Mouse (Mus musculus): Measurements from ENCODE around the gene Mal. TPM values are rescaled to one million over a fixed set of nuclear protein-coding genes. Genes with fewer than 3 reads are reported as not detected.

Mal gene
- polyA plus RNA-seq, 1 experiment from 2014 or later = 0.41 TPM

GRCm38 (mm10) chr2:127654786-127655185, 1.7 kb downstream of the Mal start:
- no peak overlapping the region for H3K4me2 ChIP-seq (ENCODE audit: low read depth, low read length)
- peaks cover 41% of the 10 kb centered on the region for H3K27me3 ChIP-seq (ENCODE audit: control insufficient read depth, insufficient read depth, low read length)
- no peaks in the 10 kb centered on the region for H3K36me3 ChIP-seq (replicated peaks; ENCODE audit: control insufficient read depth, insufficient read depth, low read depth, low read length)
- H3K4me3 ChIP-seq (ENCODE audit: low read depth, low read length) = no peak overlapping the region
- H3K9ac ChIP-seq (replicated peaks; ENCODE audit: low read length) = no peak overlapping the region
- H3K4me1 ChIP-seq (ENCODE audit: control insufficient read depth, insufficient read depth, low read length) = peaks cover 7% of the 10 kb centered on the region
- ATAC-seq (replicated peaks; ENCODE audit: insufficient number of reproducible peaks, low FRiP score, low TSS enrichment, low read depth) = no peak
- 68% methylated on average over 3 of the region's 3 CpGs for WGBS
- no peaks in the 10 kb centered on the region for H3K9me3 ChIP-seq (replicated peaks; ENCODE audit: control insufficient read depth, low read length)
- no peak for DNase-seq (ENCODE audit: low spot score)
- no peak overlapping the region for H3K27ac ChIP-seq (replicated peaks; ENCODE audit: low read depth, low read length)

DNA sequence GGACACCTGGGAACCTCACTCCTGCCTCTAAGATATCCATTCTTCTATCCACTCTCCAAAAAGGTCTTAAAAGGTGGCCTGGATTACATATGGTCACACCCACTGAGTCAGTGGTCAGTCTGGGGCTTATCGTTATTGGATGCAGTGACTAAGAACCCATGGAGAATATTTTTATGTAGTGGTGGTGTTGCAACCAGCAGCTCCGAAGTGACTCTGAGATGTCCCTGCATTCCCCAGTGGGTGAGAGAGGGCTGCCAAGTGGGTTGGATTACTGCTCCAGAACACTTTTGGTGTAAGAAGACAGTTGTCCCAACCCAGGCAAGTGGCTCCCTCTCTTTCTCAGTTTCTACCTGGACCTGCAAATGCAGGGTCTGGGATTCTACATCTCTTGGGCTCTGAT, 3.7 kb downstream of the Mal start:
- peaks cover 41% of the 10 kb centered on the region for H3K27me3 ChIP-seq (ENCODE audit: control insufficient read depth, insufficient read depth, low read length)
- no peak overlapping the region for H3K4me2 ChIP-seq (ENCODE audit: low read depth, low read length)

GRCm38 (mm10) chr2:127652335-127652734, 4.2 kb downstream of the Mal start:
- no peak overlapping the region for H3K4me3 ChIP-seq (ENCODE audit: low read depth, low read length)
- no peak overlapping the region for H3K4me2 ChIP-seq (ENCODE audit: low read depth, low read length)
- ATAC-seq (replicated peaks; ENCODE audit: insufficient number of reproducible peaks, low FRiP score, low TSS enrichment, low read depth) (no peak), DNase-seq (ENCODE audit: low spot score) (no peak)
- H3K27me3 ChIP-seq (ENCODE audit: control insufficient read depth, insufficient read depth, low read length) = peaks cover 37% of the 10 kb centered on the region
- H3K9ac ChIP-seq (replicated peaks; ENCODE audit: low read length) = no peak overlapping the region
- H3K9me3 ChIP-seq (replicated peaks; ENCODE audit: control insufficient read depth, low read length) = no peaks in the 10 kb centered on the region
- no peaks in the 10 kb centered on the region for H3K36me3 ChIP-seq (replicated peaks; ENCODE audit: control insufficient read depth, insufficient read depth, low read depth, low read length)
- no peak overlapping the region for H3K27ac ChIP-seq (replicated peaks; ENCODE audit: low read depth, low read length)
- peaks cover 7% of the 10 kb centered on the region for H3K4me1 ChIP-seq (ENCODE audit: control insufficient read depth, insufficient read depth, low read length)

More for the DNA sequence above, 3.7 kb downstream of the Mal start:
- Histone ChIP-seq H3K4me1 (ENCODE audit: control insufficient read depth, insufficient read depth, low read length) (peaks cover 7% of the 10 kb centered on the region), H3K36me3 (replicated peaks; ENCODE audit: control insufficient read depth, insufficient read depth, low read depth, low read length) (no peaks in the 10 kb centered on the region), H3K9me3 (replicated peaks; ENCODE audit: control insufficient read depth, low read length) (no peaks in the 10 kb centered on the region), H3K4me3 (ENCODE audit: low read depth, low read length) (no peak overlapping the region), H3K9ac (replicated peaks; ENCODE audit: low read length) (no peak overlapping the region), H3K27ac (replicated peaks; ENCODE audit: low read depth, low read length) (no peak overlapping the region)
- ATAC-seq (replicated peaks; ENCODE audit: insufficient number of reproducible peaks, low FRiP score, low TSS enrichment, low read depth) (no peak), DNase-seq (ENCODE audit: low spot score) (no peak)
- WGBS = 84% methylated on average over 2 of the region's 2 CpGs

DNA sequence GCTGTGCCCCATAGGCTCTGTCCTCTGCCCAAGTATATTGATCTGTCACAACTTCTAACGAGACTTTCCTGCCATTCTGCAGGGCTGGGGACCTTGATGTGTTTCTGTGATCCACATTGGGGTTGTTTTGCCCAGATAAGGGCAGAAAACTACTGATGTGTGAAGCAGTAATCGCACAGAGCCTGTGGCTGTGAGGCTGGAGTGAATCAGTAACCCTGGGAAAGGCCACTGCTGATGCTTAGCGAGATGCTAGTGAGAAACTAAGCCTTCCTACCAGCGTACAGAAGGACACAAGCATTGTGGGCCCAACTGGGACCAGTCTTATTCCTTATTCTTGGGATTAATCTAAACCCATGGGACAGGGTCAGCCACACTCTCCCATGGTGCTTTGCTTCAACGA, 4.9 kb downstream of the Mal start:
- DNase-seq (ENCODE audit: low spot score) (no peak), ATAC-seq (replicated peaks; ENCODE audit: insufficient number of reproducible peaks, low FRiP score, low TSS enrichment, low read depth) (no peak)
- H3K27me3 ChIP-seq (ENCODE audit: control insufficient read depth, insufficient read depth, low read length) = peaks cover 30% of the 10 kb centered on the region
- H3K4me3 ChIP-seq (ENCODE audit: low read depth, low read length) = no peak overlapping the region
- H3K27ac ChIP-seq (replicated peaks; ENCODE audit: low read depth, low read length) = no peak overlapping the region
- 77% methylated on average over 5 of the region's 5 CpGs for WGBS
- H3K36me3 ChIP-seq (replicated peaks; ENCODE audit: control insufficient read depth, insufficient read depth, low read depth, low read length) = no peaks in the 10 kb centered on the region
- no peaks in the 10 kb centered on the region for H3K9me3 ChIP-seq (replicated peaks; ENCODE audit: control insufficient read depth, low read length)
- no peak overlapping the region for H3K9ac ChIP-seq (replicated peaks; ENCODE audit: low read length)
- H3K4me1 ChIP-seq (ENCODE audit: control insufficient read depth, insufficient read depth, low read length) = peaks cover 7% of the 10 kb centered on the region
- no peak overlapping the region for H3K4me2 ChIP-seq (ENCODE audit: low read depth, low read length)

DNA sequence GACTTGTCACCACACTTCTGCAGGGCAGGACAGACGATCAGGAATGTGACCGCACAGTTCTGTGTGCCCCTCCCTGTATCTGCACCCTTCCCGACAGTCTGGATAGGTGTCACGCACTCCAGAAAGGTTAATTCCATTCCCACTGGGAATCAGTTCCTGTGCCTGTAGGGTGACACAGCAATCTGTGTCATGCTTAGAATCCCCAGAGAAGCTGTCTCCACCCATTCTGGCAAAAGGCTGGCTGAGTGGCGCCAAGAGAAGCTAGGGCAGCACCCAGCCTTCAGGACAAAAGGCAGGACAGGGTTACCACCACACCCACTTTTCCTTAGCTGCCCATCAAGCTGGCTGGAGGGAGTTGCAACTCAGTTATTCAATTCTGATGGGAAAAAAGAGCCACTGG, 6.6 kb downstream of the Mal start:
- H3K9ac ChIP-seq (replicated peaks; ENCODE audit: low read length) = no peak overlapping the region

GRCm38 (mm10) chr2:127648145-127648544, 8.3 kb downstream of the Mal start:
- DNase-seq (ENCODE audit: low spot score) (no peak), ATAC-seq (replicated peaks; ENCODE audit: insufficient number of reproducible peaks, low FRiP score, low TSS enrichment, low read depth) (no peak)
- Histone ChIP-seq H3K36me3 (replicated peaks; ENCODE audit: control insufficient read depth, insufficient read depth, low read depth, low read length) (no peaks in the 10 kb centered on the region), H3K9ac (replicated peaks; ENCODE audit: low read length) (no peak overlapping the region), H3K4me1 (ENCODE audit: control insufficient read depth, insufficient read depth, low read length) (no peaks in the 10 kb centered on the region), H3K4me2 (ENCODE audit: low read depth, low read length) (no peak overlapping the region), H3K4me3 (ENCODE audit: low read depth, low read length) (no peak overlapping the region), H3K27ac (replicated peaks; ENCODE audit: low read depth, low read length) (no peak overlapping the region), H3K9me3 (replicated peaks; ENCODE audit: control insufficient read depth, low read length) (no peaks in the 10 kb centered on the region), H3K27me3 (ENCODE audit: control insufficient read depth, insufficient read depth, low read length) (peaks cover 2% of the 10 kb centered on the region; the same call in 1 of the 2 replicates)
- 95% methylated on average over 6 of the region's 6 CpGs for WGBS

More for the DNA sequence above, 6.6 kb downstream of the Mal start:
- Histone ChIP-seq H3K27ac (replicated peaks; ENCODE audit: low read depth, low read length) (no peak overlapping the region), H3K36me3 (replicated peaks; ENCODE audit: control insufficient read depth, insufficient read depth, low read depth, low read length) (no peaks in the 10 kb centered on the region), H3K4me2 (ENCODE audit: low read depth, low read length) (no peak overlapping the region), H3K4me1 (ENCODE audit: control insufficient read depth, insufficient read depth, low read length) (no peaks in the 10 kb centered on the region), H3K27me3 (ENCODE audit: control insufficient read depth, insufficient read depth, low read length) (peaks cover 14% of the 10 kb centered on the region), H3K9me3 (replicated peaks; ENCODE audit: control insufficient read depth, low read length) (no peaks in the 10 kb centered on the region), H3K4me3 (ENCODE audit: low read depth, low read length) (no peak overlapping the region)
- ATAC-seq (replicated peaks; ENCODE audit: insufficient number of reproducible peaks, low FRiP score, low TSS enrichment, low read depth) = no peak
- 71% methylated on average over 5 of the region's 5 CpGs for WGBS
- no peak for DNase-seq (ENCODE audit: low spot score)

DNA sequence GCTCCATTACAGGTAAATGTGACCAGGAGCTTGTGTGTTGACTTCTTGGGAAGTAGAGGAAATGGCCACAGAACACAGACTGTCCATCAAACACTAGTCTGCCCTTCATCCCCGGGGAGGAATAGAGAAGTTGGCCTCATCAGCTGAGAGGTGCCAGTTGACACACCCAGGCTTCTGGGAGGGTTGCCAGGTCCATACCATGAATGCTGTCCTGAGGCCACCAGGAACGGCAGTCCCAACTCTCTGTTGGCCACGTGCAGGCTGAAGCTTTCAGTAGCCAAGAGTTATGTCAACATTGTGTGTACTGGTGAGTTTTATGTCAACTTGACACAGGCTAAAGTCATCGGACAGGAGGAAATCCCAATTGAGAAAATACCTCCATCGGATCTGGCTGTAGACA, 9.6 kb downstream of the Mal start:
- H3K27me3 ChIP-seq (ENCODE audit: control insufficient read depth, insufficient read depth, low read length) = no peaks in the 10 kb centered on the region
- ATAC-seq (replicated peaks; ENCODE audit: insufficient number of reproducible peaks, low FRiP score, low TSS enrichment, low read depth) (no peak), DNase-seq (ENCODE audit: low spot score) (no peak)
- H3K4me2 ChIP-seq (ENCODE audit: low read depth, low read length) = no peak overlapping the region
- no peak overlapping the region for H3K4me3 ChIP-seq (ENCODE audit: low read depth, low read length)
- no peaks in the 10 kb centered on the region for H3K4me1 ChIP-seq (ENCODE audit: control insufficient read depth, insufficient read depth, low read length)
- no peak overlapping the region for H3K27ac ChIP-seq (replicated peaks; ENCODE audit: low read depth, low read length)
- WGBS = 79% methylated on average over 5 of the region's 5 CpGs
- no peaks in the 10 kb centered on the region for H3K36me3 ChIP-seq (replicated peaks; ENCODE audit: control insufficient read depth, insufficient read depth, low read depth, low read length)
- H3K9ac ChIP-seq (replicated peaks; ENCODE audit: low read length) = no peak overlapping the region
- H3K9me3 ChIP-seq (replicated peaks; ENCODE audit: control insufficient read depth, low read length) = no peaks in the 10 kb centered on the region

DNA sequence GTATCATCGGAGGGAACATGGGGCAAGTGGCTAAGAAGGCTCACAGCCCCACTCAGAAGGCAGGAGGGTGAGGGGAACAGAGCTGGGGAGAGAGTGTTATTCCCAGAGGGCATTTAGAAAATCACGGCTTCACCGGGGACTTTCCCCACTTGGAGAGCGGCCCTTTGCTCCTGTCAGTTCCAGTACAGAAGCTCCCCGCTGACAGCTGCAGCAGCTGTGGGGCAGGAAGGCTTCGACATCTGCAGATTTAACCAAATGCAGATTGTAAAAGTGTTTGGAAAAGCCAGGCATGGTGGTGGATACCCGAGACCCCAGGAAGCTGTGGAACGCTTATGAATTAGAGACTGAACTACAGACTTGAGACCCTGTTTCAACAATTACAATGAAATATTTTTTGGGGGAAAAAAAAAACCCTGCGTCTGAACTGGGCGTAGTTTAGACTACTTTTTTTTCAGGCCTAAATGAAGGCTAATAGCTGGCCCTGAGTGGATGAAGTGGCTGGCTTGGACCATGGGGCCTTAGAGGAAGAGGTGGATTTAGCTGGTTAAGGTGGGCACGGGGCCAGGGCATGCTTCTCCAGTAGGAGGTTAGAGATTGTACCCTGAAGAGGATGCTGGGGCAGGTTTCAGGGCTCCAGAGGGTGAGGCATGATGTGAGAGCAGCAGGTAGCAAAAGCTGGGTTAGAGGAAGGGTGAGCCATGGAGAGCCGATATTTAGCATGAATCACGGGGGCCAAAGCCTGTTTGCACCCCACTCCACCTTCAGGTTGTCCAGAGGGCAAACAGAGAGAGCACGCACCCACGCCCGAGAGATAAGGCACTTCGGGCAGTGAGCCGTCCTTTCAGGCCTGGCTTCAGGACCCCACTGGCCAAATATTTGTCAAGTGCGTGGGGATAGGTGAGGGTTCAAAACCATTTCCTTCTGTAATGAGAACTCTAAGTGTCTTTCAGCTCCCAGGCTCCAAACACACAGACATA, 12.5 kb downstream of the Mal start:
- Histone ChIP-seq H3K4me3 (ENCODE audit: low read depth, low read length) (no peak overlapping the region), H3K27me3 (ENCODE audit: control insufficient read depth, insufficient read depth, low read length) (no peaks in the 10 kb centered on the region), H3K36me3 (replicated peaks; ENCODE audit: control insufficient read depth, insufficient read depth, low read depth, low read length) (no peaks in the 10 kb centered on the region), H3K27ac (replicated peaks; ENCODE audit: low read depth, low read length) (0 out of 2 replicates have a peak overlapping the region, but pooled peaks have one; percentile 10), H3K9ac (replicated peaks; ENCODE audit: low read length) (no peak overlapping the region), H3K9me3 (replicated peaks; ENCODE audit: control insufficient read depth, low read length) (no peaks in the 10 kb centered on the region), H3K4me2 (ENCODE audit: low read depth, low read length) (no peak overlapping the region), H3K4me1 (ENCODE audit: control insufficient read depth, insufficient read depth, low read length) (no peaks in the 10 kb centered on the region)
- no peak for ATAC-seq (replicated peaks; ENCODE audit: insufficient number of reproducible peaks, low FRiP score, low TSS enrichment, low read depth)
- peak; percentile 78 for DNase-seq (ENCODE audit: low spot score)
- 49% methylated on average over 19 of the region's 19 CpGs for WGBS
